Mouse (Mus musculus) forebrain, embryonic 10.5 days (tissue): ENCODE measurements around the gene Ubxn11. TPM values are rescaled to one million over a fixed set of nuclear protein-coding genes. Genes with fewer than 3 reads are reported as not detected.

Source experiments
- DNase-seq: peaks from one replicate; pipeline ENCODE4 v3.0.0-alpha.2; 2017; ENCODE audit warnings: low spot score; ENCODE audit errors: extremely low spot score
- H3K27ac ChIP-seq: fragments of 300-500 bp; sonication (generic); 2 replicates; pipeline ENCODE4 v1.5.1; 2016; ENCODE audit warnings: mild to moderate bottlenecking
- H3K27me3 ChIP-seq: fragments of 300-500 bp; sonication (generic); 2 replicates; pipeline ENCODE4 v1.6.1; 2016; ENCODE audit warnings: mild to moderate bottlenecking; ENCODE audit not compliant: poor library complexity, severe bottlenecking
- H3K36me3 ChIP-seq: fragments of 300-500 bp; sonication (generic); replicated peaks from 2 replicates; pipeline ENCODE4 v1.6.1; 2016; ENCODE audit warnings: mild to moderate bottlenecking, moderate library complexity
- H3K4me1 ChIP-seq: fragments of 300-500 bp; sonication (generic); 2 replicates; pipeline ENCODE4 v1.6.1; 2016
- H3K4me3 ChIP-seq: fragments of 300-500 bp; sonication (generic); 2 replicates; pipeline ENCODE4 v1.5.1; 2016; ENCODE audit warnings: mild to moderate bottlenecking, moderate library complexity
- H3K9me3 ChIP-seq: fragments of 300-500 bp; sonication (generic); 2 replicates; pipeline ENCODE4 v1.6.1; 2016; ENCODE audit warnings: mild to moderate bottlenecking, moderate library complexity
- WGBS: fragments of 180-500 bp; shearing (Covaris S2); methylation state at CpG from one replicate; pipeline ENCODE4 v1.1.7; 2016; 5-methylcytosine and 5-hydroxymethylcytosine counted together
- polyA plus RNA-seq: library from polyadenylated mRNA; unstranded; fragments of >200 nt; fragmentation: Nextera tagmentation; extraction: Ambion mirVana; gene quantifications from 2 replicates; pipeline ENCODE4 v1.2.1, GENCODE M21; 2016

Gene Ubxn11
- polyA plus RNA-seq, 1 experiment from 2014 or later: 7.3 TPM

DNA sequence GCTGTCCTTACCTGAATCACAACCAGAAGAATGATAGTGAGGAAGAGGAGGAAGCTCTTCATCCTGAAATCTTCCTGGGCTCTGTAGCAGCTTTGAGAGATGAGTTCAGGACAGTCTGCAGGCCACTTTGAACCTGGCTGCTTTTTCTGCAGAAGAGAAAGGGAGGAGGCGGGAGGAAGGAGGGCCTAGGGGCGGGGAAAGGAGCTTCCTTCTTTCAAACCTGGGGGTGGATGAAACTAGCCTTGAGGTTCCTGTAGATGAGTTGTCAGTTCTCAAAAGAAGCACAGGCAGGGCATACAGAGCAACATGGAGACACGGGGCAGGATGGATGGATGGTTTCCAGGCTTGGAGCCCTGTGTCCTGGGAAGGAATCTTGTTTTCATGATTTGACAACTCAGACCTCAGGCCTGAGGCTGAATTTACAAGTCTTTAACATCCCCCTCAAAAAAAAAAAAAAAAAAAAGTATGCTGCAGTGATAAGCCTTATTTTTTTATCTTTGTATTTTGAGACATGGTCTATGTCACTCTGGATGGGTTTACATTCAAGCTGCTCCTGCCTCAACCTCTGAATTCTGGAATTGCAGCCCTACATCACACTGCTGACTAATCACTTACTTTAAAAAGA is 7.3 kb upstream of the Ubxn11 start, which contains the start of gene Cd52:
Gene Cd52 (minus strand): TSS at position 160 of the 625 bp plus-strand sequence.
- H3K4me3 ChIP-seq: no peak within 1 kb of the TSS
- no peaks in the 10 kb centered on the region for H3K27me3 ChIP-seq
- H3K36me3 ChIP-seq: no peaks in the 10 kb centered on the region
- H3K9me3 ChIP-seq: no peaks in the 10 kb centered on the region
- H3K4me1 ChIP-seq: no peaks in the 10 kb centered on the region
- WGBS: 69% methylated on average over 3 of the region's 3 CpGs
- no peak within 1 kb of the TSS for H3K27ac ChIP-seq
- no peak for DNase-seq

GRCm38 (mm10) chr4:134096120-134096519 is 6.2 kb upstream of the Ubxn11 start:
- no peaks in the 10 kb centered on the region for H3K27me3 ChIP-seq
- H3K36me3 ChIP-seq: no peaks in the 10 kb centered on the region
- H3K27ac ChIP-seq: no peak overlapping the region
- no peak for DNase-seq
- H3K4me1 ChIP-seq: no peaks in the 10 kb centered on the region
- WGBS: 88% methylated on average over 3 of the region's 3 CpGs
- no peak overlapping the region for H3K4me3 ChIP-seq
- no peaks in the 10 kb centered on the region for H3K9me3 ChIP-seq

GRCm38 (mm10) chr4:134097015-134097608 is 5.3 kb upstream of the Ubxn11 start:
- Histone ChIP-seq H3K4me1 (no peaks in the 10 kb centered on the region), H3K9me3 (no peaks in the 10 kb centered on the region), H3K27me3 (no peaks in the 10 kb centered on the region), H3K36me3 (no peaks in the 10 kb centered on the region), H3K27ac (no peak overlapping the region), H3K4me3 (no peak overlapping the region)
- 79% methylated on average over 5 of the region's 5 CpGs for WGBS
- DNase-seq: no peak

GRCm38 (mm10) chr4:134098628-134099027 is 3.7 kb upstream of the Ubxn11 start:
- H3K4me3 ChIP-seq: no peak overlapping the region
- no peak overlapping the region for H3K27ac ChIP-seq
- no peaks in the 10 kb centered on the region for H3K27me3 ChIP-seq
- 74% methylated on average over 8 of the region's 8 CpGs for WGBS
- H3K36me3 ChIP-seq: no peaks in the 10 kb centered on the region
- no peaks in the 10 kb centered on the region for H3K9me3 ChIP-seq
- H3K4me1 ChIP-seq: peaks cover 10% of the 10 kb centered on the region
- no peak for DNase-seq

DNA sequence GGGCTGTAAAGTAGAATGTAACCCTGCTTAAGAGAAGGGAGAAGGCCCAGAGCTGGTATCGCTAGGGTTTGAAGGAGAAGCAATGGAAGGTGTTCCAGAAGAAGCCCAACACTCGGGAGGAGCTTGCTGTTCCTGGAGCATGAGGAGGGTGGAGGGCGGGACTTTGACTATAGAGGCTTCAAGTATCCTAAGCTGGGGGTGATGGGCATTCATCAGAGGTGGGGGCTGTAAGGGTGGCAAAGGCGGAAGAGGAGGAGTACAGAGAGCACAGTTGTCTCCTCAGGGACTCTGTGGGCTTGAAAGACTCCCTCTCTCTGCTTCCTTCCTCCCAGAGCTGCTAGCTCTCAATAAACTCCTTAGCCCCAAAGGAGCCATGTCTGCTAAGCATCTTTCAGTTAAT is 2.1 kb upstream of the Ubxn11 start:
- WGBS: 83% methylated on average over 4 of the region's 4 CpGs
- DNase-seq: no peak
- Histone ChIP-seq H3K36me3 (no peaks in the 10 kb centered on the region), H3K9me3 (no peaks in the 10 kb centered on the region), H3K27ac (no peak overlapping the region), H3K27me3 (no peaks in the 10 kb centered on the region), H3K4me3 (no peak overlapping the region), H3K4me1 (peaks cover 10% of the 10 kb centered on the region)

DNA sequence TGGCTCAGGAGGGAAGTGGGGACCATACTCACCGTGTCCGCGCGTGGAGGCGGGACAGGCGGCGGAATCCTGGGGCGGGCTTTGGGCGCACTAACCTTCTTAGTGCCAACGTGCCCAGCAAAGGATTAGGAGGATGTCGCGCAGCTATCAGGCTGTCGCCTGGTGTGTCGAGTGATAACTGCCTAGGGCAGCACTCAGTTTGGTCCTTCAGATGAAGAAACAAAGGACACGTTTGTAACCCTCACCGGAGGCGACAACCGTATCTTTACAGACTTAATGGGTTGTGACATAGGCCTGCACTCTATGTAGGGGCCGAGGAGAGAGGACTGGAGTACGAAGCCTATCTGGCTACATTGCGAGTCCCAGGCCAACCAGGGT is 361 bp downstream of the Ubxn11 start:
- peak overlapping the region; percentile 88 for H3K4me3 ChIP-seq
- peaks cover 23% of the 10 kb centered on the region for H3K4me1 ChIP-seq
- 4% methylated on average over 21 of the region's 21 CpGs for WGBS
- H3K9me3 ChIP-seq: no peaks in the 10 kb centered on the region
- no peak for DNase-seq
- H3K36me3 ChIP-seq: no peaks in the 10 kb centered on the region
- H3K27me3 ChIP-seq: no peaks in the 10 kb centered on the region
- H3K27ac ChIP-seq: peak overlapping the region; percentile 82

GRCm38 (mm10) chr4:134106105-134106504 is 3.7 kb downstream of the Ubxn11 start:
- Histone ChIP-seq H3K4me1 (peaks cover 50% of the 10 kb centered on the region), H3K9me3 (no peaks in the 10 kb centered on the region), H3K4me3 (no peak overlapping the region), H3K27me3 (no peaks in the 10 kb centered on the region), H3K27ac (no peak overlapping the region), H3K36me3 (no peaks in the 10 kb centered on the region)
- no peak for DNase-seq
- 78% methylated on average over 7 of the region's 7 CpGs for WGBS

DNA sequence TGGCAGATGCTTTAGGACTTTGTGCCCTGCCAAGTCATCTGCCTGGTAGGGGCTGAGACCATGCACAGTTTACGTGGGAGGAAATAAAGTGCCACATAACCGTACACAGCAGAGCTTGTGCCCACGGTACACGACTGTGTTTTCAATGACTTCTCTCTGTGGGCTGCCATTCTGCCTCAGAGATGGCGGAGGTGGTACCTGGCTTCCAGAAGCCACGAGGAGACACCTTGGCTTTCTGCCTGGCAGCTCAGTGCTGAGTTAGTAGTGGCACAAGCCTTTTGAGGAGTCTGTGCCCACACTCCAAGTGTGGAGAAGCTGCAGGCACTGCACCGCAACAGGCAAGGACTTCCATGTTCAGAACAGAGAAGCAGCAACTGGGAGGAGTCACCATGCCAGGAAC is 5.4 kb downstream of the Ubxn11 start:
- Histone ChIP-seq H3K9me3 (no peaks in the 10 kb centered on the region), H3K36me3 (no peaks in the 10 kb centered on the region), H3K27me3 (no peaks in the 10 kb centered on the region), H3K4me1 (peaks cover 50% of the 10 kb centered on the region), H3K4me3 (no peak overlapping the region), H3K27ac (no peak overlapping the region)
- WGBS: 89% methylated on average over 7 of the region's 7 CpGs
- DNase-seq: no peak

- Histone ChIP-seq H3K4me3 (no peak overlapping the region), H3K9me3 (no peaks in the 10 kb centered on the region), H3K27ac (no peak overlapping the region), H3K27me3 (no peaks in the 10 kb centered on the region), H3K36me3 (no peaks in the 10 kb centered on the region), H3K4me1 (peaks cover 51% of the 10 kb centered on the region)
- DNase-seq: no peak
- WGBS: 71% methylated on average over 5 of the region's 5 CpGs
Observed at GRCm38 (mm10) chr4:134108196-134108595, 5.8 kb downstream of the Ubxn11 start.

GRCm38 (mm10) chr4:134110653-134111052 is 8.3 kb downstream of the Ubxn11 start:
- no peak for DNase-seq
- Histone ChIP-seq H3K4me3 (no peak overlapping the region), H3K27ac (no peak overlapping the region), H3K36me3 (no peaks in the 10 kb centered on the region), H3K27me3 (no peaks in the 10 kb centered on the region), H3K4me1 (peaks cover 64% of the 10 kb centered on the region), H3K9me3 (no peaks in the 10 kb centered on the region)
- 64% methylated on average over 3 of the region's 3 CpGs for WGBS

DNA sequence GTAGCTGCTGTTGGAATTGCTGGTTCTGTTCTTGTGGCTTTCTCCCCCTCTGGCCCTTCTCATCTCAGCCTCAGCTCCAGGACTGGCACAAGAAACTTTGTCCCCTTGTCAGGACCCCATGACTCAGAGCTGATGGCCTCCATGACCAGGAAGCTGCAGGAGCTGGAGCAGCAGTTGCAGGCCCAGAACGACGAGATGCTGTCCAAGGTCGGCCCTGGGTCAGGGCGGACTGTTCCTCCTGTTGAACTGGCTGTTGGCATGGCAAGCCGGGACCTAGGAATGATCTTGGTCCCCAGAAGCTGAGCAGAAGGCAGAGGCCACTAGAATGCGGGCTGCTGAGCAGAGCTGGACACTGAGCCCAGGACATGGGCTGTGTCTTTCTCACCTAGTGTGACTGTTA is 10.0 kb downstream of the Ubxn11 start:
- 87% methylated on average over 6 of the region's 6 CpGs for WGBS
- peaks cover 55% of the 10 kb centered on the region for H3K4me1 ChIP-seq
- no peaks in the 10 kb centered on the region for H3K9me3 ChIP-seq
- H3K36me3 ChIP-seq: no peaks in the 10 kb centered on the region
- H3K4me3 ChIP-seq: no peak overlapping the region
- no peaks in the 10 kb centered on the region for H3K27me3 ChIP-seq
- peak overlapping the region; percentile 74; the same call in 1 of the 2 replicates for H3K27ac ChIP-seq
- DNase-seq: no peak

DNA sequence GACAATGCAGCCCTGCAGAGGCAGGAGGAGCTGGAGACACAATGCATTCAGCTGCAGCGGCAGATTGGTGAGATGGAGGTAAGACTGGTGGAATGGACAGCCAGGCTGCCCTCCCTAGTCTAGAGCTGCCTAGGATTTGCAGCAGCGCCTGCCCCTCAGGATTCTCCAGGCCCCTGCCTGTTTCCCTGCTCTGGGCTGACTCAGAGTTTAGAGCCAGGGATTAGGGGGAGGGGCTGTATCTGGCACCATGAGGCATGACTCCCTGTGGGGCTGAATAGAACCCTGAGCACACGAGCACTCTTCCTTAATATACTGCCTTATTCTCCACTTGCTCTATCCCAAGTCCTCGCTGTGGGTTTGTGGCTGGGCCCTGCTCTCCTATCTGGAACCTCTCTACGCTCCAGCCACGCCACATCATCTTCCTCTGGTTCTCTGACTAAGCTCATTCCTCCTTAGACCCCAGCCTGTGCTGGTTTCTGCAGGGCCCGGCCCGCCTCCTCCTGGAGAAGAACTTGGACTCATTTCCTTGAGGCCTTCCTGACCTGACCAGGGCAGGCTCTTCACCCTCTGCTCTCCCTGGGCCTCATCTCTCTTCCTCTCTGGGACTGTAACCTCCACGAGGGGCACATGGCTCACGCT is 11.1 kb downstream of the Ubxn11 start:
- DNase-seq: no peak
- WGBS: 47% methylated on average over 10 of the region's 10 CpGs
- Histone ChIP-seq H3K27ac (peak overlapping the region; percentile 74), H3K9me3 (no peaks in the 10 kb centered on the region), H3K36me3 (no peaks in the 10 kb centered on the region), H3K4me1 (peaks cover 55% of the 10 kb centered on the region), H3K4me3 (no peak overlapping the region), H3K27me3 (no peaks in the 10 kb centered on the region)

- Histone ChIP-seq H3K27ac (peak overlapping the region; percentile 74), H3K36me3 (no peaks in the 10 kb centered on the region), H3K27me3 (no peaks in the 10 kb centered on the region), H3K9me3 (no peaks in the 10 kb centered on the region), H3K4me3 (no peak overlapping the region), H3K4me1 (peaks cover 56% of the 10 kb centered on the region)
- no peak for DNase-seq
- WGBS: 87% methylated on average over 4 of the region's 4 CpGs
Observed at GRCm38 (mm10) chr4:134114038-134114437, 11.7 kb downstream of the Ubxn11 start.
